Mouse (Mus musculus): ENCODE measurements at regions not wholly inside any gene's neighbourhood (a gene's known extent, or its start where the extent isn't known, plus 50 kb on each side); places are given as distances from the start of the nearest gene placed in this dataset.
A peak's percentile ranks its signal among the peaks of the same experiment; 100 is the strongest.

GRCm38 (mm10) chr16:30186201-30186700 lies 81.0 kb downstream of the Cpn2 start:
- H3K4me1 ChIP-seq (ENCODE audit: control insufficient read depth, insufficient read depth, low read length): peaks cover 54% of the 10 kb centered on the region
- H3K36me3 ChIP-seq (ENCODE audit: control insufficient read depth, insufficient read depth, low read length): no peaks in the 10 kb centered on the region
- WGBS: 64% methylated on average over 15 of the region's 15 CpGs
- H3K9ac ChIP-seq (ENCODE audit: low read length): no peak overlapping the region
- H3K4me2 ChIP-seq (ENCODE audit: low read depth, low read length): no peak overlapping the region
- H3K9me3 ChIP-seq (replicated peaks; ENCODE audit: control insufficient read depth, low read length): no peaks in the 10 kb centered on the region
- no peaks in the 10 kb centered on the region for H3K27me3 ChIP-seq (ENCODE audit: control insufficient read depth, insufficient read depth, low read length)
- no peak for ATAC-seq (ENCODE audit: insufficient read depth, low FRiP score)
- no peak overlapping the region for H3K4me3 ChIP-seq (replicated peaks; ENCODE audit: low read length)
- peak overlapping the region; percentile 82; the same call in 1 of the 2 replicates for H3K27ac ChIP-seq (ENCODE audit: low read length)

- H3K36me3 ChIP-seq (ENCODE audit: control insufficient read depth, insufficient read depth, low read length): no peaks in the 10 kb centered on the region
- no peaks in the 10 kb centered on the region for H3K27me3 ChIP-seq (ENCODE audit: control insufficient read depth, insufficient read depth, low read length)
- no peak overlapping the region for H3K9ac ChIP-seq (ENCODE audit: low read length)
- H3K4me1 ChIP-seq (ENCODE audit: control insufficient read depth, insufficient read depth, low read length): peaks cover 54% of the 10 kb centered on the region
- no peak for ATAC-seq (ENCODE audit: insufficient read depth, low FRiP score)
- no peaks in the 10 kb centered on the region for H3K9me3 ChIP-seq (replicated peaks; ENCODE audit: control insufficient read depth, low read length)
- H3K4me3 ChIP-seq (replicated peaks; ENCODE audit: low read length): no peak overlapping the region
- H3K4me2 ChIP-seq (ENCODE audit: low read depth, low read length): no peak overlapping the region
- 72% methylated on average over 10 of the region's 10 CpGs for WGBS
- peak overlapping the region; percentile 82 for H3K27ac ChIP-seq (ENCODE audit: low read length)
These were observed 80.5 kb downstream of the Cpn2 start for GRCm38 (mm10) chr16:30186701-30187270.

GRCm38 (mm10) chr16:30187400-30187799 lies 79.9 kb downstream of the Cpn2 start:
- Histone ChIP-seq H3K27ac (ENCODE audit: low read length) (peak overlapping the region; percentile 82), H3K36me3 (ENCODE audit: control insufficient read depth, insufficient read depth, low read length) (no peaks in the 10 kb centered on the region), H3K27me3 (ENCODE audit: control insufficient read depth, insufficient read depth, low read length) (no peaks in the 10 kb centered on the region), H3K9me3 (replicated peaks; ENCODE audit: control insufficient read depth, low read length) (no peaks in the 10 kb centered on the region), H3K4me1 (ENCODE audit: control insufficient read depth, insufficient read depth, low read length) (peaks cover 54% of the 10 kb centered on the region), H3K4me2 (ENCODE audit: low read depth, low read length) (peak overlapping the region; percentile 42), H3K4me3 (replicated peaks; ENCODE audit: low read length) (peak overlapping the region; percentile 31; the same call in 1 of the 2 replicates), H3K9ac (ENCODE audit: low read length) (peak overlapping the region; percentile 63)
- no peak for ATAC-seq (ENCODE audit: insufficient read depth, low FRiP score)
- WGBS: 39% methylated on average over 9 of the region's 9 CpGs

- ATAC-seq (ENCODE audit: insufficient read depth, low FRiP score): peak; percentile 79
- no peaks in the 10 kb centered on the region for H3K27me3 ChIP-seq (ENCODE audit: control insufficient read depth, insufficient read depth, low read length)
- peak overlapping the region; percentile 63 for H3K9ac ChIP-seq (ENCODE audit: low read length)
- H3K4me1 ChIP-seq (ENCODE audit: control insufficient read depth, insufficient read depth, low read length): peaks cover 54% of the 10 kb centered on the region
- H3K4me3 ChIP-seq (replicated peaks; ENCODE audit: low read length): peak overlapping the region; percentile 31
- H3K4me2 ChIP-seq (ENCODE audit: low read depth, low read length): peak overlapping the region; percentile 42
- H3K27ac ChIP-seq (ENCODE audit: low read length): peak overlapping the region; percentile 82
- 2% methylated on average over 26 of the region's 26 CpGs for WGBS
- H3K36me3 ChIP-seq (ENCODE audit: control insufficient read depth, insufficient read depth, low read length): no peaks in the 10 kb centered on the region
- no peaks in the 10 kb centered on the region for H3K9me3 ChIP-seq (replicated peaks; ENCODE audit: control insufficient read depth, low read length)
These were observed 79.3 kb downstream of the Cpn2 start for GRCm38 (mm10) chr16:30187907-30188414.

- Histone ChIP-seq H3K36me3 (ENCODE audit: control insufficient read depth, insufficient read depth, low read length) (no peaks in the 10 kb centered on the region), H3K4me1 (ENCODE audit: control insufficient read depth, insufficient read depth, low read length) (peaks cover 62% of the 10 kb centered on the region), H3K4me3 (replicated peaks; ENCODE audit: low read length) (no peak overlapping the region), H3K4me2 (ENCODE audit: low read depth, low read length) (no peak overlapping the region), H3K9ac (ENCODE audit: low read length) (peak overlapping the region; percentile 63; the same call in 1 of the 2 replicates), H3K27me3 (ENCODE audit: control insufficient read depth, insufficient read depth, low read length) (no peaks in the 10 kb centered on the region), H3K27ac (ENCODE audit: low read length) (peak overlapping the region; percentile 82; the same call in 1 of the 2 replicates), H3K9me3 (replicated peaks; ENCODE audit: control insufficient read depth, low read length) (no peaks in the 10 kb centered on the region)
- ATAC-seq (ENCODE audit: insufficient read depth, low FRiP score): no peak
- 68% methylated on average over 8 of the region's 8 CpGs for WGBS
These were observed 78.4 kb downstream of the Cpn2 start for GRCm38 (mm10) chr16:30188769-30189430.

- no peaks in the 10 kb centered on the region for H3K36me3 ChIP-seq (ENCODE audit: control insufficient read depth, insufficient read depth, low read length)
- no peak overlapping the region for H3K27ac ChIP-seq (ENCODE audit: low read length)
- peaks cover 60% of the 10 kb centered on the region for H3K4me1 ChIP-seq (ENCODE audit: control insufficient read depth, insufficient read depth, low read length)
- 74% methylated on average over 11 of the region's 11 CpGs for WGBS
- no peak for ATAC-seq (ENCODE audit: insufficient read depth, low FRiP score)
- H3K9ac ChIP-seq (ENCODE audit: low read length): no peak overlapping the region
- H3K4me2 ChIP-seq (ENCODE audit: low read depth, low read length): no peak overlapping the region
- H3K27me3 ChIP-seq (ENCODE audit: control insufficient read depth, insufficient read depth, low read length): no peaks in the 10 kb centered on the region
- no peaks in the 10 kb centered on the region for H3K9me3 ChIP-seq (replicated peaks; ENCODE audit: control insufficient read depth, low read length)
- H3K4me3 ChIP-seq (replicated peaks; ENCODE audit: low read length): no peak overlapping the region
These were observed 76.9 kb downstream of the Cpn2 start for GRCm38 (mm10) chr16:30190351-30190750.

GRCm38 (mm10) chr16:30190935-30191514 lies 76.3 kb downstream of the Cpn2 start:
- Histone ChIP-seq H3K27me3 (ENCODE audit: control insufficient read depth, insufficient read depth, low read length) (no peaks in the 10 kb centered on the region), H3K4me2 (ENCODE audit: low read depth, low read length) (no peak overlapping the region), H3K9ac (ENCODE audit: low read length) (no peak overlapping the region), H3K27ac (ENCODE audit: low read length) (no peak overlapping the region), H3K36me3 (ENCODE audit: control insufficient read depth, insufficient read depth, low read length) (no peaks in the 10 kb centered on the region), H3K4me3 (replicated peaks; ENCODE audit: low read length) (no peak overlapping the region), H3K9me3 (replicated peaks; ENCODE audit: control insufficient read depth, low read length) (no peaks in the 10 kb centered on the region), H3K4me1 (ENCODE audit: control insufficient read depth, insufficient read depth, low read length) (peaks cover 57% of the 10 kb centered on the region)
- 65% methylated on average over 15 of the region's 15 CpGs for WGBS
- ATAC-seq (ENCODE audit: insufficient read depth, low FRiP score): no peak

- WGBS: 42% methylated on average over 8 of the region's 8 CpGs
- H3K4me2 ChIP-seq (ENCODE audit: low read depth, low read length): 0 out of 2 replicates have a peak overlapping the region, but pooled peaks have one; percentile 7
- no peaks in the 10 kb centered on the region for H3K9me3 ChIP-seq (replicated peaks; ENCODE audit: control insufficient read depth, low read length)
- ATAC-seq (ENCODE audit: insufficient read depth, low FRiP score): peak; percentile 78; the same call in 1 of the 2 replicates
- no peaks in the 10 kb centered on the region for H3K36me3 ChIP-seq (ENCODE audit: control insufficient read depth, insufficient read depth, low read length)
- no peak overlapping the region for H3K9ac ChIP-seq (ENCODE audit: low read length)
- H3K27ac ChIP-seq (ENCODE audit: low read length): peak overlapping the region; percentile 74; the same call in 1 of the 2 replicates
- H3K27me3 ChIP-seq (ENCODE audit: control insufficient read depth, insufficient read depth, low read length): no peaks in the 10 kb centered on the region
- peaks cover 38% of the 10 kb centered on the region for H3K4me1 ChIP-seq (ENCODE audit: control insufficient read depth, insufficient read depth, low read length)
- no peak overlapping the region for H3K4me3 ChIP-seq (replicated peaks; ENCODE audit: low read length)
These were observed 73.7 kb downstream of the Cpn2 start for GRCm38 (mm10) chr16:30193294-30194261.

Measured in stomach, embryonic 16.5 days (tissue).